Mouse (Mus musculus) megakaryocyte, embryonic 14.5 days (primary cell): ENCODE measurements around the gene Actb.

Experiments used
- FLI1 ChIP-seq: IDR thresholded peaks from 2 replicates; pipeline ENCODE4 v1.6.1; 2012; ENCODE audit warnings: low read length, inconsistent platforms, mixed read lengths
- GATA1 ChIP-seq: IDR thresholded peaks from 3 replicates; pipeline ENCODE4 v1.6.1; 2012; ENCODE audit warnings: mixed read lengths, low read length, inconsistent platforms, borderline replicate concordance

GRCm38 (mm10) chr5:142876896-142877295, 29.7 kb downstream of the Actb start:
- TF ChIP-seq GATA1 (no peak), FLI1 (no peak)
